Mouse (Mus musculus) embryonic facial prominence, embryonic 14.5 days (tissue): ENCODE data around the gene Myom3. TPM values are rescaled to one million over a fixed set of nuclear protein-coding genes. Genes with fewer than 3 reads are reported as not detected.
"Not testable (repeated sequence)": the region's sequence is repeated elsewhere in the genome, so short reads cannot be mapped to it uniquely, and the experiment has no call there.

Experiments used
- ATAC-seq: fragments of 200-750 bp; cut with Nextera tagmentation; 2 replicates; pipeline ENCODE4 v1.8.0; 2017; ENCODE audit warnings: low read depth, moderate number of reproducible peaks, moderate TSS enrichment
- DNase-seq: peaks from one replicate; pipeline ENCODE4 v3.0.0-alpha.2; 2015; ENCODE audit warnings: low spot score
- H3K27ac ChIP-seq: fragments of 300-500 bp; sonication (generic); replicated peaks from 2 replicates; pipeline ENCODE4 v1.5.1; 2014; ENCODE audit warnings: low read depth, mild to moderate bottlenecking, low read length, moderate library complexity
- H3K27me3 ChIP-seq: fragments of 300-500 bp; sonication (generic); replicated peaks from 2 replicates; pipeline ENCODE4 v1.6.1; 2014; ENCODE audit warnings: low read length; ENCODE audit not compliant: control insufficient read depth, insufficient read depth
- H3K36me3 ChIP-seq: fragments of 300-500 bp; sonication (generic); 2 replicates; pipeline ENCODE4 v1.6.1; 2014; ENCODE audit warnings: low read length, mixed read lengths; ENCODE audit not compliant: control insufficient read depth, insufficient read depth
- H3K4me1 ChIP-seq: fragments of 300-500 bp; sonication (generic); 2 replicates; pipeline ENCODE4 v1.6.1; 2014; ENCODE audit warnings: antibody characterized with exemption, low read length; ENCODE audit not compliant: control insufficient read depth, insufficient read depth
- H3K4me2 ChIP-seq: fragments of 300-500 bp; sonication (generic); 2 replicates; pipeline ENCODE4 v1.6.1; 2014; ENCODE audit warnings: low read depth, mild to moderate bottlenecking, low read length, moderate library complexity, mixed read lengths
- H3K4me3 ChIP-seq: fragments of 300-500 bp; sonication (generic); 2 replicates; pipeline ENCODE4 v1.5.1; 2014; ENCODE audit warnings: low read depth, mild to moderate bottlenecking, low read length
- H3K9ac ChIP-seq: fragments of 300-500 bp; sonication (generic); 2 replicates; pipeline ENCODE4 v1.6.1; 2014; ENCODE audit warnings: low read depth, mild to moderate bottlenecking, low read length, moderate library complexity, mixed read lengths
- H3K9me3 ChIP-seq: fragments of 300-500 bp; sonication (generic); 2 replicates; pipeline ENCODE4 v1.6.1; 2016; ENCODE audit warnings: low read length; ENCODE audit not compliant: control insufficient read depth
- WGBS: fragments of 180-500 bp; shearing (Covaris S2); extraction: QIAGEN DNeasy Blood & Tissue Kit; methylation state at CpG from one replicate; pipeline ENCODE4 v1.1.7; 2014; 5-methylcytosine and 5-hydroxymethylcytosine counted together
- polyA plus RNA-seq: library from polyadenylated mRNA; unstranded; fragments of >200 nt; fragmentation: Nextera tagmentation; extraction: Ambion mirVana; gene quantifications from 2 replicates; pipeline ENCODE4 v1.2.1, GENCODE M21; 2014

Gene Myom3
- polyA plus RNA-seq: 9.9 and 10.2 TPM in 2 replicates

DNA sequence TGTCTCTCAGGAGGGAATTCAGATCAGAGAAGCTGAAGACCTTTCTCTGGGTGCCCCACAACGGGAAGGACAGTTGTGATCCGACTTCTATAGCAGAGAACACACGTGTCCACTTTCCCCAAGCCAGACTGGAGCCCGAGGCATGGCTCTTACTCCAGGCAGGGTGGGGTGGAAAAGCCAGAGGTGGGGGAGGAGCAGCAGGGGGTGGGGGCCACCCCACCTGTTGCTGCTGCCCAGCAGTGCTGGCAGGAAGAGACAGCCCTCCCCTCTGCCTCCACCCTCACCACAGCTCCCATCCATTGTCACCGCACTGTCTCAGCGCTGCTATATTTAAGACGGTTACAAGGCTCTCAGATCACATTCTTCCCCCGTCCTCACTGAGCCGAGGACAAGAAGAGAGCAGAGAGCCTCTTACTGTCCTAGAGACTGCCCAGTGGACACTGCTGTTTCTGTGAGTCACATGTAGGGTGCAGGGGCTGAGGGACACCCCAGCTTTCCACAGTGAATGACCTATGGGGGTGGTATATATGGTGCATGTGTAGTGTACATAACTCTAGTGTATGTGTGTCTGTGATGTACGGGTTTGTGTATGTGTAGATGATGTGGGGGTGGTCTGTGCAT is at the start of gene Myom3:
Gene Myom3, plus strand, starts transcription at position 360 of the 621 bp plus-strand sequence.
- ATAC-seq (peak; percentile 44; the same call in 1 of the 2 replicates), DNase-seq (no peak)
- Histone ChIP-seq H3K4me2 (no peak within 1 kb of the TSS), H3K27me3 (no peaks in the 10 kb centered on the region), H3K4me3 (no peak within 1 kb of the TSS), H3K9me3 (peaks cover 5% of the 10 kb centered on the region; the same call in 1 of the 2 replicates), H3K36me3 (no peaks in the 10 kb centered on the region), H3K4me1 (no peaks in the 10 kb centered on the region), H3K27ac (no peak within 1 kb of the TSS), H3K9ac (no peak within 1 kb of the TSS)
- WGBS: 52% methylated on average over 10 of the region's 10 CpGs

GRCm38 (mm10) chr4:135710392-135710791 is 49.1 kb upstream of the Myom3 start:
- H3K9me3 ChIP-seq: peaks cover 6% of the 10 kb centered on the region; the same call in 1 of the 2 replicates
- WGBS: 73% methylated on average over 3 of the region's 3 CpGs
- no peaks in the 10 kb centered on the region for H3K4me1 ChIP-seq
- no peak for DNase-seq
- H3K4me2 ChIP-seq: no peak overlapping the region
- no peak overlapping the region for H3K4me3 ChIP-seq
- H3K9ac ChIP-seq: no peak overlapping the region
- no peaks in the 10 kb centered on the region for H3K36me3 ChIP-seq
- no peak for ATAC-seq
- no peak overlapping the region for H3K27ac ChIP-seq
- H3K27me3 ChIP-seq: no peaks in the 10 kb centered on the region

DNA sequence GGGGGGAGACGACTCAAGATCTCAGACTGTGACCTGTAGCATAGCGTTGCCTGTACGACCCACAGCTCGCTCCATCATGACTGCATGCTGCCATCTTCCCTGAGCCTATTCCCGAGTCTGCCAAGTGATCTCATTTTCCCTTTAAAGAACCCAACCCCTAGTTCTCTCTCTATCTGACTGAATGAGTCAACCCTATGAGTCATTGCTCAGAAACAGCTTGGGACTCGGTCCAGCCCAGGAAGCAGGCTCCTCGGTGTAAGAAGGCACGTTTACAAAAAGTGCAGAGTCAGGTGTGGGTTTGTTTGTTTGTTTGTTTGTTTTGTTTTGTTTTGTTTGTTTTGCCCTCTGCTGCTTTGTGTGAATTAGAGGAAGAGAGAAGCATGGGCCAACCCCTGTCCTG is 44.7 kb upstream of the Myom3 start:
- peaks cover 6% of the 10 kb centered on the region; the same call in 1 of the 2 replicates for H3K9me3 ChIP-seq
- 85% methylated on average over 8 of the region's 8 CpGs for WGBS
- no peak overlapping the region for H3K27ac ChIP-seq
- no peak overlapping the region for H3K4me3 ChIP-seq
- no peaks in the 10 kb centered on the region for H3K27me3 ChIP-seq
- H3K36me3 ChIP-seq: no peaks in the 10 kb centered on the region
- DNase-seq: no peak
- ATAC-seq: no peak
- no peak overlapping the region for H3K9ac ChIP-seq
- no peak overlapping the region for H3K4me2 ChIP-seq
- H3K4me1 ChIP-seq: no peaks in the 10 kb centered on the region

GRCm38 (mm10) chr4:135716438-135716837 is 43.1 kb upstream of the Myom3 start:
- not testable (repeated sequence) for H3K4me3 ChIP-seq, H3K4me1 ChIP-seq, DNase-seq, H3K36me3 ChIP-seq, H3K4me2 ChIP-seq, H3K27ac ChIP-seq, H3K9ac ChIP-seq, ATAC-seq, H3K9me3 ChIP-seq, H3K27me3 ChIP-seq
- 95% methylated on average over 11 of the region's 11 CpGs for WGBS

GRCm38 (mm10) chr4:135722540-135723290 is 36.8 kb upstream of the Myom3 start:
- no peaks in the 10 kb centered on the region for H3K36me3 ChIP-seq
- no peaks in the 10 kb centered on the region; the same call in 1 of the 2 replicates for H3K4me1 ChIP-seq
- ATAC-seq (peak; percentile 35; the same call in 1 of the 2 replicates), DNase-seq (no peak)
- H3K27ac ChIP-seq: no peak overlapping the region
- H3K9me3 ChIP-seq: peaks cover 6% of the 10 kb centered on the region; the same call in 1 of the 2 replicates
- WGBS: 73% methylated on average over 15 of the region's 17 CpGs
- no peak overlapping the region for H3K9ac ChIP-seq
- no peak overlapping the region for H3K4me2 ChIP-seq
- no peak overlapping the region for H3K4me3 ChIP-seq
- no peaks in the 10 kb centered on the region for H3K27me3 ChIP-seq

- H3K9ac ChIP-seq: no peak overlapping the region
- DNase-seq (no peak), ATAC-seq (no peak)
- H3K9me3 ChIP-seq: peaks cover 6% of the 10 kb centered on the region; the same call in 1 of the 2 replicates
- WGBS: 63% methylated on average over 11 of the region's 11 CpGs
- H3K27ac ChIP-seq: no peak overlapping the region
- no peak overlapping the region for H3K4me2 ChIP-seq
- no peak overlapping the region for H3K4me3 ChIP-seq
- H3K27me3 ChIP-seq: no peaks in the 10 kb centered on the region
- no peaks in the 10 kb centered on the region; the same call in 1 of the 2 replicates for H3K4me1 ChIP-seq
- no peaks in the 10 kb centered on the region for H3K36me3 ChIP-seq
Observed at GRCm38 (mm10) chr4:135726416-135726815, 33.1 kb upstream of the Myom3 start.

DNA sequence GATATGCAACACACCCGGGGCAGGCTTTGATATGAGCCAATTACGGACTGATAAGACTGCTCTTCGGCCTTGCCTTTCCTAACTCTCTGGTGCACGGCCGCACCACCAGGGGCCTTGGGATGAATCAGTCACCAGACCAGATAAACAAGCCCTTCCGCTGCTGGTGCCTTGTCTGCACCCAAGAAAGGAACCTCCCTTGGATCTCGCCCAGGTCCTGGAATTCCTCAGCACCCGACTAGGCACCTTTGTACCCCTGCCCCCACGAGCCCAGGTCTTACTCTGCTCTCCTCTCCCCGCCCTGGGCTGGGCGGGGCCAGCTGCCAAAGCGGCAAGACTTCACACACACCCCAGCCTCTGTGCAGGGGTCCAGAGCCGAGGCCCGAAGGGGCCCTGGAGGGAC is 31.7 kb upstream of the Myom3 start, which contains the start of gene Il22ra1:
Gene Il22ra1, plus strand, starts transcription at position 356 of the 400 bp plus-strand sequence.
- WGBS: 41% methylated on average over 14 of the region's 14 CpGs
- ATAC-seq: peak; percentile 41; the same call in 1 of the 2 replicates
- no peaks in the 10 kb centered on the region for H3K36me3 ChIP-seq
- no peak within 1 kb of the TSS; the same call in 1 of the 2 replicates for H3K9ac ChIP-seq
- H3K4me3 ChIP-seq: no peak within 1 kb of the TSS
- H3K27me3 ChIP-seq: no peaks in the 10 kb centered on the region
- peak; percentile 54 for DNase-seq
- no peak within 1 kb of the TSS for H3K4me2 ChIP-seq
- no peak within 1 kb of the TSS for H3K27ac ChIP-seq
- no peaks in the 10 kb centered on the region; the same call in 1 of the 2 replicates for H3K4me1 ChIP-seq
- H3K9me3 ChIP-seq: peaks cover 3% of the 10 kb centered on the region; the same call in 1 of the 2 replicates

DNA sequence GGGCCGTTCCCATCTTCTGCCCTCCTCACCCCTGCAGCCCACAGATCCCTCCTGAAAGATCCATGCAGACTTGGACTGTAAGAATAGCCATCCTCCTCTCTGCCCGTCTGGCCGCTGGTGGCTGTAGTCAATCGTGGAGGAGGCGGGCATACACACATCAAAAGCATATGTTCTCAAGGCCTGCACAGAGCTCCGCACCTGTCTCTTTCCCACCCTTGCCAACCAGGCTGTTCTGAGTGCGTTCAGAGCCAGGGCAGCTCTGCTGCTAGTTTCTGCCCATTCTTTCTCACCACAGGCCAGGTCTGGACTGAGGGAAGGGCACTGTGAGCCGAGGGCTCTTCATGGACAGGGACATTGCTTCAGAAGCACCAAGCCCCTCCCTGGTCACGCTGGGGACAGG is 29.3 kb upstream of the Myom3 start:
- WGBS: 63% methylated on average over 9 of the region's 9 CpGs
- Histone ChIP-seq H3K36me3 (no peaks in the 10 kb centered on the region), H3K27me3 (no peaks in the 10 kb centered on the region), H3K4me1 (no peaks in the 10 kb centered on the region; the same call in 1 of the 2 replicates), H3K9ac (no peak overlapping the region), H3K27ac (no peak overlapping the region), H3K4me3 (no peak overlapping the region), H3K9me3 (peaks cover 6% of the 10 kb centered on the region; the same call in 1 of the 2 replicates), H3K4me2 (no peak overlapping the region)
- DNase-seq: no peak
- ATAC-seq: 0 out of 2 replicates have a peak, but pooled peaks have one; percentile 8
